Mouse (Mus musculus): ENCODE data around the gene Dock9.

DNA sequence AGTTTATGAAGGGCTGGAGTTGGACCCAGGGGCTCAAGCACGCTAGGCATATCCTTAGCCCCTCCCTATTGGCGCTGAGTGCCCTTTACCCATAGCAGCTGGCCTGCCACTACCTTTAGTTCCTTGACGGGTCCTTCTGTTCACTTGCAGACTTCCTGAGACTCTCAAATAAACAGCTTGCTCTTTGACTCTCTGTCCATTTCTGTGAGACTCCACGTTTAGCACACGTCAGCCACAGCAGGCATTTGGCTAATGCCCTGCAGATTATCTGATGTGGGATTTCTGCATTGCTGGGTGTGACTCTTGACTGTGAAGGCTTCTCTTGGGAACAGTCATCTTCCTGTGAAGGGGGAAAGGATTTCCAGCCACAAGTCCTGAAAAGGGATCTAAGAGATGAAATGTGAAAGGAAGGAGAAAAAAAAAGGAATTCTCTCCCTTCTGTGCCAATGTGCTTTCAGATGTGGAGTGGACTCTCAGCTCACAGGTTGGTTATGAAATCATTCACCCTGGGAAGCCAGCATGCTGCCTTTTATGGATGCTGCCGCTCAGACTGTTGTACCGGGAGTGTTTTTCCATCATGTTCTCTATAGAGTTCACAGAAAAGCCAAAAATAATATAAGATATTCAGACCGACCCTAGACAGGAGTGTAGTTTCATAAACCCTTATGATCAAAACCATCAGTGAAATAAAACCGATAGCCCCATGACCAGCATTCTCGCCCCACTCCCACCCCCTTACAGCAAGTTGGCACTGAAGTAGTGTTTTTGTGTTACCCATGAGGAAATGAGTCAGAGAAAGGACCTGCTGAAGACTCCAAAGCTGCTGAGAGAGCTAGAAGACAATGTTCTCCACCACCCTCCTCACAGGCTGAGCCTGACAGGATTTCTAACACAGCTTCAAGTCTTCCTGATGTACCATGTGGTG, 28.1 kb upstream of the Dock9 start:
- TF ChIP-seq MAX (IDR thresholded peaks at IDR 0.05; ENCODE audit: low read depth) (peak; percentile 26), E2F4 (IDR thresholded peaks at IDR 0.05; ENCODE audit: insufficient read depth) (no peak), SRF (IDR thresholded peaks at IDR 0.05; ENCODE audit: control insufficient read depth, insufficient read length, low read depth) (no peak), REST (IDR thresholded peaks at IDR 0.05; ENCODE audit: insufficient read depth, insufficient read length) (no peak), POLR2A (IDR thresholded peaks at IDR 0.05; ENCODE audit: insufficient read length, low read depth) (peak; percentile 40), CEBPB (IDR thresholded peaks at IDR 0.05; ENCODE audit: insufficient read depth, poor library complexity, severe bottlenecking) (peak; percentile 35; the same call in 1 of the 2 replicates), MYOD1 (IDR thresholded peaks at IDR 0.05; ENCODE audit: control insufficient read depth in 1 of 3, insufficient read length in 2 of 3, low read depth in 2 of 3) (no peak), USF1 (IDR thresholded peaks at IDR 0.05; ENCODE audit: low read depth) (no peak), TCF3 (IDR thresholded peaks at IDR 0.05; ENCODE audit: insufficient read length, low read depth) (no peak), POLR2AphosphoS2 (IDR thresholded peaks at IDR 0.05; ENCODE audit: insufficient read length, low read depth) (no peak), MYOG (IDR thresholded peaks at IDR 0.05; ENCODE audit: control insufficient read depth in 1 of 3, insufficient read depth in 1 of 3, insufficient read length in 2 of 3, low read depth in 2 of 3) (no peak)

All from myocyte (in vitro differentiated cells).